Mouse (Mus musculus): ENCODE results near the gene Cdh22. TPM values are rescaled to one million over a fixed set of nuclear protein-coding genes. Genes with fewer than 3 reads are reported as not detected.

The Cdh22 gene
- polyA plus RNA-seq, 1 experiment from 2014 or later: 0.67 TPM

- WGBS: 13% methylated on average over 10 of the region's 10 CpGs
- H3K9me3 ChIP-seq (ENCODE audit: control insufficient read depth, low read length): no peaks in the 10 kb centered on the region
- peaks cover 5% of the 10 kb centered on the region for H3K4me1 ChIP-seq (replicated peaks; ENCODE audit: control insufficient read depth, insufficient read depth, low read length)
- H3K27me3 ChIP-seq (ENCODE audit: control insufficient read depth, insufficient read depth, low read depth, low read length): peaks cover 25% of the 10 kb centered on the region
- H3K27ac ChIP-seq (ENCODE audit: low read length): no peak overlapping the region
- H3K4me3 ChIP-seq (ENCODE audit: low read length): no peak overlapping the region
- H3K9ac ChIP-seq (ENCODE audit: low read length): no peak overlapping the region
- no peak overlapping the region for H3K4me2 ChIP-seq (ENCODE audit: low read depth, low read length)
- ATAC-seq (ENCODE audit: low read depth): no peak
- H3K36me3 ChIP-seq (ENCODE audit: control insufficient read depth, insufficient read depth, low read length): no peaks in the 10 kb centered on the region
Measured at GRCm38 (mm10) chr2:165253867-165254266, 19.2 kb upstream of the Cdh22 start.

- 73% methylated on average over 8 of the region's 8 CpGs for WGBS
Measured at GRCm38 (mm10) chr2:165253269-165253668, 18.6 kb upstream of the Cdh22 start.

GRCm38 (mm10) chr2:165252801-165253200, 18.1 kb upstream of the Cdh22 start:
- Histone ChIP-seq H3K9ac (ENCODE audit: low read length) (no peak overlapping the region), H3K27ac (ENCODE audit: low read length) (no peak overlapping the region), H3K4me3 (ENCODE audit: low read length) (no peak overlapping the region), H3K4me2 (ENCODE audit: low read depth, low read length) (no peak overlapping the region), H3K9me3 (ENCODE audit: control insufficient read depth, low read length) (no peaks in the 10 kb centered on the region), H3K36me3 (ENCODE audit: control insufficient read depth, insufficient read depth, low read length) (no peaks in the 10 kb centered on the region), H3K4me1 (replicated peaks; ENCODE audit: control insufficient read depth, insufficient read depth, low read length) (peaks cover 5% of the 10 kb centered on the region), H3K27me3 (ENCODE audit: control insufficient read depth, insufficient read depth, low read depth, low read length) (peaks cover 25% of the 10 kb centered on the region)
- no peak for ATAC-seq (ENCODE audit: low read depth)
- 40% methylated on average over 9 of the region's 9 CpGs for WGBS

More at GRCm38 (mm10) chr2:165253269-165253668, 18.6 kb upstream of the Cdh22 start:
- H3K4me1 ChIP-seq (replicated peaks; ENCODE audit: control insufficient read depth, insufficient read depth, low read length): peaks cover 5% of the 10 kb centered on the region
- no peaks in the 10 kb centered on the region for H3K36me3 ChIP-seq (ENCODE audit: control insufficient read depth, insufficient read depth, low read length)
- ATAC-seq (ENCODE audit: low read depth): no peak
- H3K9me3 ChIP-seq (ENCODE audit: control insufficient read depth, low read length): no peaks in the 10 kb centered on the region
- no peak overlapping the region for H3K4me2 ChIP-seq (ENCODE audit: low read depth, low read length)
- H3K27me3 ChIP-seq (ENCODE audit: control insufficient read depth, insufficient read depth, low read depth, low read length): peaks cover 25% of the 10 kb centered on the region
- H3K9ac ChIP-seq (ENCODE audit: low read length): no peak overlapping the region
- H3K27ac ChIP-seq (ENCODE audit: low read length): no peak overlapping the region
- no peak overlapping the region for H3K4me3 ChIP-seq (ENCODE audit: low read length)

GRCm38 (mm10) chr2:165252381-165252780, 17.7 kb upstream of the Cdh22 start:
- 75% methylated on average over 8 of the region's 8 CpGs for WGBS
- Histone ChIP-seq H3K36me3 (ENCODE audit: control insufficient read depth, insufficient read depth, low read length) (no peaks in the 10 kb centered on the region), H3K4me3 (ENCODE audit: low read length) (no peak overlapping the region), H3K4me2 (ENCODE audit: low read depth, low read length) (no peak overlapping the region), H3K9me3 (ENCODE audit: control insufficient read depth, low read length) (no peaks in the 10 kb centered on the region), H3K27me3 (ENCODE audit: control insufficient read depth, insufficient read depth, low read depth, low read length) (peaks cover 26% of the 10 kb centered on the region), H3K27ac (ENCODE audit: low read length) (no peak overlapping the region), H3K4me1 (replicated peaks; ENCODE audit: control insufficient read depth, insufficient read depth, low read length) (peaks cover 5% of the 10 kb centered on the region), H3K9ac (ENCODE audit: low read length) (no peak overlapping the region)
- no peak for ATAC-seq (ENCODE audit: low read depth)

- ATAC-seq (ENCODE audit: low read depth): no peak
- Histone ChIP-seq H3K4me1 (replicated peaks; ENCODE audit: control insufficient read depth, insufficient read depth, low read length) (peaks cover 5% of the 10 kb centered on the region), H3K4me2 (ENCODE audit: low read depth, low read length) (no peak overlapping the region), H3K9me3 (ENCODE audit: control insufficient read depth, low read length) (no peaks in the 10 kb centered on the region), H3K9ac (ENCODE audit: low read length) (no peak overlapping the region), H3K27me3 (ENCODE audit: control insufficient read depth, insufficient read depth, low read depth, low read length) (peaks cover 34% of the 10 kb centered on the region), H3K4me3 (ENCODE audit: low read length) (no peak overlapping the region), H3K27ac (ENCODE audit: low read length) (no peak overlapping the region), H3K36me3 (ENCODE audit: control insufficient read depth, insufficient read depth, low read length) (no peaks in the 10 kb centered on the region)
- 29% methylated on average over 1 of the region's 1 CpGs for WGBS
Measured at GRCm38 (mm10) chr2:165250903-165251302, 16.2 kb upstream of the Cdh22 start.

- H3K27ac ChIP-seq (ENCODE audit: low read length): no peak overlapping the region
- peaks cover 5% of the 10 kb centered on the region for H3K4me1 ChIP-seq (replicated peaks; ENCODE audit: control insufficient read depth, insufficient read depth, low read length)
- H3K36me3 ChIP-seq (ENCODE audit: control insufficient read depth, insufficient read depth, low read length): no peaks in the 10 kb centered on the region
- H3K9ac ChIP-seq (ENCODE audit: low read length): no peak overlapping the region
- WGBS: 20% methylated on average over 3 of the region's 3 CpGs
- H3K4me2 ChIP-seq (ENCODE audit: low read depth, low read length): no peak overlapping the region
- no peaks in the 10 kb centered on the region for H3K9me3 ChIP-seq (ENCODE audit: control insufficient read depth, low read length)
- H3K27me3 ChIP-seq (ENCODE audit: control insufficient read depth, insufficient read depth, low read depth, low read length): peaks cover 31% of the 10 kb centered on the region
- H3K4me3 ChIP-seq (ENCODE audit: low read length): no peak overlapping the region
- ATAC-seq (ENCODE audit: low read depth): peak; percentile 86
Measured at GRCm38 (mm10) chr2:165248967-165249366, 14.3 kb upstream of the Cdh22 start.

- H3K27ac ChIP-seq (ENCODE audit: low read length): no peak overlapping the region
Measured at GRCm38 (mm10) chr2:165246349-165246748, 11.7 kb upstream of the Cdh22 start.

GRCm38 (mm10) chr2:165243122-165243720, 8.6 kb upstream of the Cdh22 start:
- Histone ChIP-seq H3K4me1 (replicated peaks; ENCODE audit: control insufficient read depth, insufficient read depth, low read length) (no peaks in the 10 kb centered on the region), H3K4me2 (ENCODE audit: low read depth, low read length) (no peak overlapping the region), H3K4me3 (ENCODE audit: low read length) (no peak overlapping the region), H3K27me3 (ENCODE audit: control insufficient read depth, insufficient read depth, low read depth, low read length) (peaks cover 60% of the 10 kb centered on the region), H3K9me3 (ENCODE audit: control insufficient read depth, low read length) (no peaks in the 10 kb centered on the region), H3K9ac (ENCODE audit: low read length) (no peak overlapping the region; the same call in 1 of the 2 replicates), H3K27ac (ENCODE audit: low read length) (no peak overlapping the region), H3K36me3 (ENCODE audit: control insufficient read depth, insufficient read depth, low read length) (no peaks in the 10 kb centered on the region)
- 5% methylated on average over 11 of the region's 11 CpGs for WGBS
- no peak for ATAC-seq (ENCODE audit: low read depth)

More at GRCm38 (mm10) chr2:165246349-165246748, 11.7 kb upstream of the Cdh22 start:
- no peak overlapping the region for H3K4me2 ChIP-seq (ENCODE audit: low read depth, low read length)
- no peak for ATAC-seq (ENCODE audit: low read depth)
- no peaks in the 10 kb centered on the region for H3K36me3 ChIP-seq (ENCODE audit: control insufficient read depth, insufficient read depth, low read length)
- peaks cover 5% of the 10 kb centered on the region for H3K4me1 ChIP-seq (replicated peaks; ENCODE audit: control insufficient read depth, insufficient read depth, low read length)
- H3K9me3 ChIP-seq (ENCODE audit: control insufficient read depth, low read length): no peaks in the 10 kb centered on the region
- WGBS: 21% methylated on average over 11 of the region's 11 CpGs
- no peak overlapping the region for H3K9ac ChIP-seq (ENCODE audit: low read length)
- peaks cover 35% of the 10 kb centered on the region for H3K27me3 ChIP-seq (ENCODE audit: control insufficient read depth, insufficient read depth, low read depth, low read length)
- no peak overlapping the region for H3K4me3 ChIP-seq (ENCODE audit: low read length)

GRCm38 (mm10) chr2:165242575-165242974, 7.9 kb upstream of the Cdh22 start:
- no peak for ATAC-seq (ENCODE audit: low read depth)
- no peak overlapping the region for H3K4me2 ChIP-seq (ENCODE audit: low read depth, low read length)
- H3K4me3 ChIP-seq (ENCODE audit: low read length): no peak overlapping the region
- WGBS: 2% methylated on average over 13 of the region's 13 CpGs
- peaks cover 66% of the 10 kb centered on the region for H3K27me3 ChIP-seq (ENCODE audit: control insufficient read depth, insufficient read depth, low read depth, low read length)
- H3K9me3 ChIP-seq (ENCODE audit: control insufficient read depth, low read length): no peaks in the 10 kb centered on the region
- H3K4me1 ChIP-seq (replicated peaks; ENCODE audit: control insufficient read depth, insufficient read depth, low read length): no peaks in the 10 kb centered on the region
- no peak overlapping the region for H3K27ac ChIP-seq (ENCODE audit: low read length)
- no peaks in the 10 kb centered on the region for H3K36me3 ChIP-seq (ENCODE audit: control insufficient read depth, insufficient read depth, low read length)
- no peak overlapping the region for H3K9ac ChIP-seq (ENCODE audit: low read length)

Measured in lung, embryonic 16.5 days (tissue).